Mouse (Mus musculus) olfactory bulb, adult 2 months (tissue): ENCODE results near the gene Zfp511.

Experiments used
- CTCF ChIP-seq: fragments of 200-500 bp; IDR thresholded peaks from 2 replicates; pipeline ENCODE4 v1.5.1; 2012; ENCODE audit warnings: low read depth, mild to moderate bottlenecking, low read length, moderate library complexity; ENCODE audit not compliant: insufficient read depth
- POLR2A ChIP-seq: fragments of 200-500 bp; IDR thresholded peaks from 2 replicates; pipeline ENCODE4 v1.6.1; 2012; ENCODE audit warnings: mild to moderate bottlenecking, low read depth, low read length, moderate library complexity; ENCODE audit not compliant: insufficient read depth

- TF ChIP-seq CTCF (no peak), POLR2A (no peak)
Observed at GRCm38 (mm10) chr7:140054124-140054523, 17.9 kb downstream of the Zfp511 start.
